Mouse (Mus musculus) heart, postnatal 0 days (tissue): ENCODE measurements around the gene Dpy19l1. TPM values are rescaled to one million over a fixed set of nuclear protein-coding genes. Genes with fewer than 3 reads are reported as not detected.

Experiments
- ATAC-seq: fragments of 200-750 bp; cut with Nextera tagmentation; 2 replicates; pipeline ENCODE4 v1.8.0; 2017; ENCODE audit warnings: low read depth, moderate number of reproducible peaks, moderate library complexity; ENCODE audit not compliant: insufficient read depth
- DNase-seq: peaks from one replicate; pipeline ENCODE4 v3.0.0-alpha.2; 2016; ENCODE audit warnings: low spot score
- H3K27ac ChIP-seq: fragments of 300-500 bp; sonication (generic); 2 replicates; pipeline ENCODE4 v1.5.1; 2014; ENCODE audit warnings: low read depth, mild to moderate bottlenecking
- H3K27me3 ChIP-seq: fragments of 300-500 bp; sonication (generic); 2 replicates; pipeline ENCODE4 v1.6.1; 2014; ENCODE audit warnings: low read length, mixed read lengths; ENCODE audit not compliant: control insufficient read depth, insufficient read depth
- H3K36me3 ChIP-seq: fragments of 300-500 bp; sonication (generic); replicated peaks from 2 replicates; pipeline ENCODE4 v1.6.1; 2014; ENCODE audit warnings: low read length, mixed read lengths; ENCODE audit not compliant: control insufficient read depth, insufficient read depth
- H3K4me1 ChIP-seq: fragments of 300-500 bp; sonication (generic); 2 replicates; pipeline ENCODE4 v1.6.1; 2014; ENCODE audit warnings: antibody characterized with exemption; ENCODE audit not compliant: control insufficient read depth, insufficient read depth
- H3K4me2 ChIP-seq: fragments of 300-500 bp; sonication (generic); 2 replicates; pipeline ENCODE4 v1.6.1; 2014; ENCODE audit warnings: low read depth, mild to moderate bottlenecking, low read length, moderate library complexity
- H3K4me3 ChIP-seq: fragments of 300-500 bp; sonication (generic); 2 replicates; pipeline ENCODE4 v1.5.1; 2014; ENCODE audit warnings: low read depth, low read length
- H3K9ac ChIP-seq: fragments of 300-500 bp; sonication (generic); replicated peaks from 2 replicates; pipeline ENCODE4 v1.6.1; 2014; ENCODE audit warnings: low read depth, low read length, mixed read lengths
- H3K9me3 ChIP-seq: fragments of 300-500 bp; sonication (generic); replicated peaks from 2 replicates; pipeline ENCODE4 v1.6.1; 2016; ENCODE audit warnings: low read length; ENCODE audit not compliant: control insufficient read depth
- CTCF ChIP-seq: IDR thresholded peaks from 2 replicates; pipeline ENCODE4 v1.5.1; 2016; ENCODE audit warnings: antibody characterized with exemption, control low read depth, low read depth
- EP300 ChIP-seq: IDR thresholded peaks from 2 replicates; pipeline ENCODE4 v1.6.1; 2016; ENCODE audit warnings: antibody characterized with exemption, low read depth
- WGBS: fragments of 180-500 bp; shearing (Covaris S2); extraction: QIAGEN DNeasy Blood & Tissue Kit; methylation state at CpG from one replicate; pipeline ENCODE4 v1.1.7; 2014; 5-methylcytosine and 5-hydroxymethylcytosine counted together
- polyA plus RNA-seq: library from polyadenylated mRNA; unstranded; fragments of >200 nt; fragmentation: Nextera tagmentation; extraction: Ambion mirVana; gene quantifications from 2 replicates; pipeline ENCODE4 v1.2.1, GENCODE M21; 2015
- total RNA-seq: library from RNA; depleted of rRNA; stranded (reverse); fragments of >200 nt; gene quantifications from 2 replicates; pipeline ENCODE4 v1.2.3, GENCODE M21; 2014; ENCODE audit warnings: low replicate concordance

Dpy19l1 gene
- total and polyA plus RNA-seq, 2 experiments from 2014 or later = 3.9 to 37.4 TPM

DNA sequence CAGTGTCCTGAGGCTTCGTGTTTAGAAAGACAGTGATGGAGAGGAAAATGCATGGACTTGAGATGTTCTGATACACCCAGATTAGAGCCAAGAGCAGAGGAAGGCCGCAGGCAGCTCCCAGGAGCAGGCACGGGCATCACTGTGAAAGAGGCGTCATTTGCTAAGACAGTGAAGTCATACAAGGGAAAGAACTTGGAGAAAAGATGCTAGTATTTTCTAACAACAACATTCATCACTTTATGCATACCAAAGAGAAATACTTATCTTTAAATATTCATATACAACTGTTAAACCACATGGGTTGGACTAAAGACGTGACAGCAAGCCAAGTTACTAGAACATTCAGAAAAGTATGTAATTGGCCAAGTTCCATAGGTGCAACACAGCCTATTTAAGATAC lies 35.8 kb downstream of the Dpy19l1 start:
- no peak for TF ChIP-seq CTCF
- no peak for TF ChIP-seq EP300
- Histone ChIP-seq H3K4me3 (no peak overlapping the region), H3K9ac (no peak overlapping the region), H3K4me1 (no peaks in the 10 kb centered on the region), H3K27me3 (no peaks in the 10 kb centered on the region), H3K27ac (no peak overlapping the region), H3K9me3 (no peaks in the 10 kb centered on the region), H3K4me2 (no peak overlapping the region), H3K36me3 (0 out of 2 replicates have a peak, but pooled peaks cover 6% of the 10 kb centered on the region)
- 79% methylated on average over 5 of the region's 5 CpGs for WGBS
- no peak for DNase-seq
- no peak for ATAC-seq

DNA sequence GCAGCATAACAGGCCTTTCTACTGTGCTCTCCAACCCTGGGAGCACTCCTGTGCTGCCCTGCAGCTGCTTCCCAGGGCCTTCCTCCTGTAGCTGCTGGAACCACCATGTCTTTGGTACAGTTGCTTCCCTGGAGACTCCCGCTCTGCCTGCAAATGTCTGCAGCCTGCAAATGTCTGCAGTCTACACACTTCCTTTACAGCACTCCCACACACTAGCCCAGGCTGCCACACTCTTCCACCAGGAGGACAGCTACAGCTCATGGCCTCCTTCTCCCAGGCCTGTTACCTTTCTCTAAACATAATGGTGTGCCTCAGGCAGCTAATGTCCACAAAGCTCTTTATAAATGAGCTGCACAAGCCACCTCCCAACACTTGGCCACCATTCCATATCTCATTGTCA lies 36.3 kb downstream of the Dpy19l1 start:
- 91% methylated on average over 1 of the region's 1 CpGs for WGBS
- H3K36me3 ChIP-seq = 0 out of 2 replicates have a peak, but pooled peaks cover 6% of the 10 kb centered on the region
- DNase-seq (no peak), ATAC-seq (no peak)
- H3K4me1 ChIP-seq = no peaks in the 10 kb centered on the region
- H3K27me3 ChIP-seq = no peaks in the 10 kb centered on the region
- H3K4me3 ChIP-seq = no peak overlapping the region
- TF ChIP-seq CTCF (no peak), EP300 (no peak)
- no peaks in the 10 kb centered on the region for H3K9me3 ChIP-seq
- H3K9ac ChIP-seq = no peak overlapping the region
- H3K27ac ChIP-seq = no peak overlapping the region
- H3K4me2 ChIP-seq = no peak overlapping the region

DNA sequence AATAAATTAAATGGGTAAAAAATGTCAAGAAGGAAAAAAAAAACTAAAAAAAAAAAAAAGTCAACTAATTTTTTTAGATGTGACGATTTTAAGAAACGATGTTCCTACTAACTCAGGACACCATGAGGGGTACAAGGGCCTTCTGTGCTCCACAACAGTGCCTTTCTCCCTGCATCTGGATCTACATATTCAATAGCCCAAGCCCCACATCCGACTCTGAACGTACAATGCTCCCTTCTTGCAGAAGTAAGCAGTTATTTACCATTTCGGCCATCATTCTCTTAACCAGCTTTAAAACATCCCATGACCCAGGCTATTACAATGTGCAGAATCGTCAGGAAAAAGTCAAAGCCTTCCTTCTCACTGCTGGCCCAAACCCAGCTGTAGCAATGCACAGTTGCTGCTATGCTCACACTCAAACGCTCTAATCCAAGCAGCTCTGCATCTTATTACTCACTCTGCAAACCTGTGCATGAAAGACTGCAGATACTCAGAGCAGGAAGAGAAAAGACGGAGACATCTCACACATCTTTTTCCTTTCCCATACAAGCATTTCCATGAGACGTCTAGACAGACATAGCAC lies 41.5 kb downstream of the Dpy19l1 start:
- H3K36me3 ChIP-seq = 0 out of 2 replicates have a peak, but pooled peaks cover under 1% of the 10 kb centered on the region
- H3K9ac ChIP-seq = no peak overlapping the region
- TF ChIP-seq CTCF (no peak), EP300 (no peak)
- 85% methylated on average over 9 of the region's 9 CpGs for WGBS
- H3K4me2 ChIP-seq = no peak overlapping the region
- H3K4me1 ChIP-seq = no peaks in the 10 kb centered on the region
- no peaks in the 10 kb centered on the region for H3K9me3 ChIP-seq
- no peak overlapping the region for H3K27ac ChIP-seq
- H3K27me3 ChIP-seq = no peaks in the 10 kb centered on the region
- H3K4me3 ChIP-seq = no peak overlapping the region
- no peak for ATAC-seq
- DNase-seq = no peak

DNA sequence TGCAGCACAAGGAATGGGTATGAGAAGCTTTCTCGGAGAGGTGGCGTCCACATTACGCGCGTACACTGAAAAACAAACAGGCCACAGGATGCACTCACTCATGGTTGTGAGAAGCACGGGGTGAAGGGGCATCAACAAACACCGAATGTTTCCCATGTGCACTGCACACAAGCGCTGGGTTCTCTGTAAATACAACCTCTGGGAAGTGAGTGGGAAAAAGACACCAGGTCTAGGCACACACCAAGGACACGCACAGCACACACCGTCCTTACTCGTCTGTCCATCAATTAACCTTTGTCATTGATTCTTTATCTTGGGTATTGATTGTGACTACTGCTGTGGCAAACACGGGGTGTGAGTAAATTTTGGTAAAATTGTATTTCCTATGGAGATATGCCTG lies 49.1 kb downstream of the Dpy19l1 start:
- no peaks in the 10 kb centered on the region for H3K27me3 ChIP-seq
- TF ChIP-seq CTCF (no peak), EP300 (no peak)
- no peaks in the 10 kb centered on the region for H3K9me3 ChIP-seq
- no peak overlapping the region for H3K4me3 ChIP-seq
- ATAC-seq (no peak), DNase-seq (no peak)
- H3K4me2 ChIP-seq = no peak overlapping the region
- H3K27ac ChIP-seq = no peak overlapping the region
- no peak overlapping the region for H3K9ac ChIP-seq
- no peaks in the 10 kb centered on the region for H3K4me1 ChIP-seq
- no peaks in the 10 kb centered on the region for H3K36me3 ChIP-seq
- 92% methylated on average over 12 of the region's 12 CpGs for WGBS

DNA sequence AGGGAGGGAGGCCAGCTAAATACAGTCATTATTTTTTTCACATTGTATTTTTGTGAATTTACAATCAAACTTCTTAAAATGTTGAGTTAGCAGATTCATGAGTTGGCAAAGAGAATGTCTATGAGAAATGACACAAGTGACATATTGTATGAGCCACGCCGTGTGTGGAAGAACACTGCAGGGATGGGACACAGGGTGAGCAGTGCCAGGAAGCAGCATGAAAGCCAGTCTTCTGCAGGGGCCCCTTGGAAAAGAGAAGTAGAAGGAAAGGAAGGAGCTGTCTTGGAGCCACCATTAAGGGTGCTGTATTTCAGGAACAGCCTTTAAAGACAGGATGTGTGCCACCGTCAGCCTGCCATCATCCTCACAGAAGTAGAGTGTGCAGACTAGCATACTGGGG lies 52.0 kb downstream of the Dpy19l1 start:
- Histone ChIP-seq H3K9ac (no peak overlapping the region), H3K27me3 (no peaks in the 10 kb centered on the region), H3K4me2 (no peak overlapping the region), H3K4me1 (no peaks in the 10 kb centered on the region), H3K27ac (no peak overlapping the region), H3K36me3 (no peaks in the 10 kb centered on the region), H3K4me3 (no peak overlapping the region), H3K9me3 (no peaks in the 10 kb centered on the region)
- WGBS = 82% methylated on average over 3 of the region's 3 CpGs
- ATAC-seq (no peak), DNase-seq (no peak)
- TF ChIP-seq CTCF (no peak), EP300 (no peak)

DNA sequence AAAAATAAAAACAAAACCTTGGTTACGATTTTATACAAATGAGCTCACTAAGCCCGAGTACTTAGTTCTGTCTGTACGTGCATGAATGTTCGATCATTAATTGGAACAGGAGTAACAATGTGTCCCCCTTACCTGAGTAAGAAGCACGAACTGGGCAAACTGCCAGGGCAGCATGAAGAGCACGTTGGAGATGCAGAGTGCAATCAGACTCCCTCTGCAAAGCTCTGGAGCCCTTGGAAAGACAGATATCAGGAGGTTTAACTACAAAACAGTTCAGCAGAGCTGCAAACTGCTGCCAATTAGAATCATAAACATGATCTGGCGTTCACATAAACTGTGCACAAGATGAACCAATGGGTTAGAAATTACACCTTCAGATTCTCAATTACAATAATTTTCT lies 52.4 kb downstream of the Dpy19l1 start:
- no peak for DNase-seq
- no peak overlapping the region for H3K27ac ChIP-seq
- no peaks in the 10 kb centered on the region for H3K4me1 ChIP-seq
- ATAC-seq = no peak
- no peaks in the 10 kb centered on the region for H3K27me3 ChIP-seq
- WGBS = 59% methylated on average over 7 of the region's 7 CpGs
- H3K9ac ChIP-seq = no peak overlapping the region
- H3K4me3 ChIP-seq = no peak overlapping the region
- no peaks in the 10 kb centered on the region for H3K9me3 ChIP-seq
- H3K4me2 ChIP-seq = no peak overlapping the region
- H3K36me3 ChIP-seq = no peaks in the 10 kb centered on the region
- TF ChIP-seq CTCF = no peak
- TF ChIP-seq EP300 = no peak
